Mouse (Mus musculus): ENCODE measurements around the gene Ugt1a6b.

Gene Ugt1a6b

DNA sequence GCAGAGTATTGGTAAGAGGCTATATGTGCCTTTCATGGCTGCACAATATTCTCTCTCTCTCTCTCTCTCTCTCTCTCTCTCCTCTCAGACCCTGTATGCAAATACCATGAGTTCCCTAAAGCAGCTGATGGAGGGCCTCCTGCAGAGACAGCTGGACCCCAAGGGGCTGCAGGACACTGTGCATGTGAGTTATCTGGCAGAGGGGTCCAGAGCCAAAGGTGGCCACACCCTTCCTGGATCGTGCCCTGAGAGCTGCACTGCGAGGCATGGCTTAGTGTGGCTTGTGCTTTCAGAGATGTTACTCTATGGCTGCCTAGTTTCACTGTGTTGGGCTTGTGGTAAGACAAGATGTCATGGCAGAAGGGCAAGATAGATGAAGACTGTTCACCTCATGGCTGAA, 144.6 kb downstream of the Ugt1a6b start:
- no peak for DNase-seq

DNA sequence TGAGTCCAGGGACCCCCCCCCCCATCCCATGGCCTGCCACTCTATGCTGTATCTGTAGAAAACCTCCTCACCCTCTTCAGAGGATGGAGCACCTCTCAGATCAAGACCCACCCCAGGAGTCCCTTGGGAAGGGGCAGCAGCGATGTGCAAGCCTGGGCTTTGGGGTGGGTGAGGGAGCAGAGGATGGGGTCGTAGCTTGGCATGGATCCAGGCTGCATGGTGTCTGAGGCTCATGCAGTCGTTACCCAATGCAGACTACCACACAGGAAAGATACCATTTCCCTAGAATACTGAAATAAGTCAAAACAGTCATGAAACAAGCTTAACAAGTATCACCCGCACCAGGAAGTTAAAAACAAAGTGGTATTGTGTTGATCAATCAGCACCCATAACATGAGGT, 145.6 kb downstream of the Ugt1a6b start:
- DNase-seq, result no peak

DNA sequence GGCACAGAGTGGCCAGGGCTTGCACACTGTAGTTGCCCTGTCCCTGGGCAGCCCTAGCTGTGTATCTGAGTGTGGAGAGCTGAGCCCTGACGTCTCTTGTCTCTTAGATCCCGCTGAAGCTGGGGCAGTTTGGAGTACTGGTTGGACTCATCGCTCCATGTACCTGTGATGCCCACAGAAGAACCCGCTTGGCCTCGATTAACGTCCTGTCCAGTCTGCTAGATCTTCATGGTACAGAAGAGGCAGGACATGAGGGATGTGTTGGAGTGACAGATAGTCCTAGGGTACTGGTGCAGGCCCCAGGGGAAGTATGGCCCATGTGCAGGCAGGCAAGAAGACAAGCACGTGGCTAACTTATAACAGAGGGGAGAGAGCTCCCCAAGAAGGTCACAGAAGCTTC, 146.5 kb downstream of the Ugt1a6b start:
- no peak for DNase-seq

DNA sequence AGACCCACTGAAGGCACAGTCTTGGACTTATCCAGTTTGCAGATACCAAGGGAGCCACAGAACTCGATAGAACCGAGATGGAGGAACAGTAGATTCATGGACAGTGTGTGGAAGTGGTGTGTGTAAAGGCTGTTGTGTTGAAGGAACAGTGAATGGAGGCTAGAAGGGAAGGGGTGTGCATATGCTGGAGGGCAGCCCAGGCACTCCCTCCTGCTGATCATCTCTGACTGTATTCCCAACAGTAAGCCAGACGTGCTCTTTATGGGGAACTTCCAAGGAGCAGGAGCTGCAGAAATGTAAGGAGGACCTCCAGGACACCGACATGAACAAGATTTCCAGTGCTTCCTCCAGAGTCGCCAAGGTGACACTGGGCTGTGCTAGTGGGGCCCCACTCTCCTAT, 147.0 kb downstream of the Ugt1a6b start:
- DNase-seq, result no peak

DNA sequence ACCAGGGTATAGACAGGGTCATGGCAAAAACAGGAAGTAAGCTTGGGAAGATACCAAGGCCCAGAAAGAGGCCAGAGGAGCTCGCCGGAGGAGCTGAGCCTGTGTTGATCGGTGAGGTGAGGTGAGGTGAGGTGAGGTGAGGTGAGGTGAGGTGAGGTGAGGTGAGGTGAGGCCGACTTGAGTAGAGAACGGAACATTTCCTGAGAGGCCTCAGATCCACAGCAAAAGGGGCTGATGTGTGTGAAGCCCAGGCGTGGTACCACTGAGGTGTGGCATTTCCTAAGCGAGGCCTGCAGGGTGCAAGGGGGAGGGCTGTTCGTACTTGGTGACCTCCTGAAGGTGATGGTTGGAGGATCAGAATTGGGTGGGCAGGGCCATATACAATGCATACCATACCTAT, 150.1 kb downstream of the Ugt1a6b start:
- DNase-seq, result no peak

DNA sequence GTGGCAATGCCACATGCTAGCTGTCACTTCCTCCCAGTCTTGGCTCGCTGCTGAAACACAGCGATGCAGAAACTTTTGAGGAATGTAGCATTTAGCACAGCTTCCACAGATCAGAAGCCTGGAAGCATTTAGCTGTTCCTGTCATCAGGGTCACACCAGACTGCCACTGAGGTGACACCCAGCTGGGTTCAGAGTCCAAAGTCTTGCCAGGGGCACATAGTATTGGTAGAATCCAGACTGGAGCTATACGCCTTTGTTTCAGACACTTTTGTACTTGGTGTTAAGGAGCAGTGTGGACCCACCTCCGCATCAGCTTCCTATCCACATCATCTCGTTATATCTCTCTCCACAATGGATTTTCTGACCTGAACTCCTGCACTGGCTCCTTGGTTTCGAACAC, 150.5 kb downstream of the Ugt1a6b start:
- DNase-seq, result no peak

DNA sequence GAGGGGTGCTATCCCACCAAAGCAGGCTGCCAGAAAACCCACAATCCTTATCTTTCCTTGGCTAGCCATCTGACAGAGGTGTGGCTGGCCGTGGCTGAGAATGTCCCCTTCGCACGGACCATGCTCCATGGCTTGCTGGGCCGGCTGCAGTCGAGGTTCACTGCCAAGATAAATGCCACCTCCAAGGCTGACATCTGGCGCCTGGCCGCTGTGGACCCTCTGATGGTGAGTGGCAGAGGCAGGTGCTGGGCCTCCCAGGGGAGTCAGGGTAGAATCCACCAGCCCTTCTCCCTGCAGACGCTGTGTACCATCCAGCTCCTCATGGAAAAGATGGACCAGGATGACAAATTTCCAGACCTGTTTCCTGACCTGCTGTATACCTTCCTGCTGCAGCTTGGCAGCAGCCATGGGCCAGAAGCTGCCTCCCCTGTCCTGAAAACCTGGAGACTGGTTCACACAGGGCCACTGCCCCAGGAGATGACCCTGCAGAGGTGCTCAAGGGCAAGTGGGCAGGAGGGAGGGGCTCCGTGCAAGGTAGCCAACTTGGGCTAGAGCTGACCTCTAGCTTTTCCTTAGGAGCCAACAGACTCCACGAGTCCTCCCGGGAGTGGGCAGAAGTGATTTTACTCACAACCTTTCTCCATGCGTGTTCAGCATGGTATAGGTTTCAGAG, 151.9 kb downstream of the Ugt1a6b start:
- DNase-seq, result no peak

DNA sequence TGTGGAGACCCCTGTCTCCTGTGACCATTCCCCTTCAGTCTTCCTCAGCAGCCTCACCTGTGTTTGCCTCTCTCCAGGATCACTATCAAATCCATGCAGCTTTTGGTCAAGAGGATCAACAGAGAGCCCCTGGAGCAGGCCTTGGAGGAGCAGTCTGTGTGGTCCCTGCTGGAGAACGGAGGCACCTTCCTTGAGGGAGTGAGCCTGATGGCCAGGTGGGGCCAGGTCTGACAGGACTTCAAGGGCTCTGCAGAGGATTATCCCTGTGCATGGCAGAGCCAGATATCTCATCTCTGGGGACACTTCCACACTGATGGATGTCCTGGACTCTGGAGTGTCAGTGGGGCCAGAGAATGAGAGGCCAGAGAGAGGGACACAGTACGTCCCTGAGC, 152.4 kb downstream of the Ugt1a6b start:
- DNase-seq, result no peak

DNA sequence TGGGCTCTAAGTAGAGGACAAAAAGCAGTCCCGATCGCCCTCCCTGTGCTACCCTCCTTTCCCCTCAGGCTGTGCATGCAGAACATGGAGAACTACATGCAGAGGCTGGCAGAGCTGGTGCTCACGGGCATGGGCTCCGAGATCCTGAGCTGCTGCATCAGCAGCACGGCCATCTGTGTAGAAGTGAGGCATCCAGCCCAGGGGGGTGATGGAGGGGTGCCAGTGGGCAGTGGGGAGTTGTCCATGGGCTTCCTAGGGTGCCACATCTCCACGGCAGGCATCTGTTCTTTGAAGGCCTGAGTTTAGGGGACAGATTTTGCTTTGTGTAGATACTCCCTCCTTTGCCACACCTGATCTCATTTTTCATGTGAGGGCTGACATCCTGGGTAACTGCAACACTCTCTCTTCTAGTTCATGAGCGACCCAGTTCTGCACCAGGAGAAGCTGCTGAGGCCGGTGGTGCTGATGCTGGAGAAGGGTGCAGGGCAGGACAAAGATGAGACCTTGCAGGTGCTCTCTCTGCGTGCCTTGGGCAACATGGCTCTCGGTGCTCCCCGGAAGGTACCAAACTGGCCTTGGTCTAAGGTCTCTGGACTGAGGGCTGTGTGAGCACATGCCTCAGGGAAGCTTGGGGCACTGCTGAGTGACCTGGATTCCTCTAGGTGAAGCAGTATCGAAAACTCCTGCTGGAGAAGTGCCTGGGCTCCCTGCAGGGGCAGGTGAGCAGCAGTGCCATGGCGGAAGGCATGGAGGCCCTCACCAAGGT, 153.1 kb downstream of the Ugt1a6b start:
- DNase-seq, result no peak

DNA sequence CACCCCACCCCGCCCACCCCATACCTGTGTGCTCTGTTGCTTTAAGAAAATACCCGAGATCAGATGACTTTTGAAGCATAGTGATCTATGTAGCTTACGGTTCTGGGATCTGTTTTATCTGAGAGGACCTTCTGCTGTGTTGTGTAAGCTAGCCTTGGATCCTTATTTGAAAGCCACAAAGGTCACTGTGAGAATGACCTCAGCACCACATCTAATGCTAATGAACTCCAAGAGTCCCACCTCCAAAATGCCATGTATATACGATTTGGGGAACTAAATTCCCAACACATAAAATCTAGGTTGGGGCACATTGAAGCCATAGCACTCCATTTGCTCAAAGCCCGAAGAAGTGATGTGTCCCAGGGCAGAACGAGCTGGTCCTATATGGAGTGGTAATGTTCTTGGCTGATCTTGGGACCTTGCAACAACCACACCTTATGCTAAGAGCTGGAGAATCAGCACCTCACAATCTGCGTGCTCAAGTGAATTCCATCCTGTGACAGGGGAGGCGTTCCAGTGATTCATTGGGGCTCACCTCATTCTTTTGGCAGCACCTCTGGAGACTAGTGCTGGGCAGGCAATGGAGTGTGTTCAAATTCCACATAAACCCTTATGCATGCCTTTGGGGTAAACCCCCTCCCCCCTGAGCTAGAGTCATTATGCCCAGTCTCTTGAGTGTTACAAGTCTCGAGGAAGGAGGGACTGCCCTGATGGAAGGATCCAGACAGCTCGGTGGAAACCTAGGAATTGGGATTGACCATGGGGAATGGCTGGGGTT, 154.0 kb downstream of the Ugt1a6b start:
- no peak for DNase-seq

DNA sequence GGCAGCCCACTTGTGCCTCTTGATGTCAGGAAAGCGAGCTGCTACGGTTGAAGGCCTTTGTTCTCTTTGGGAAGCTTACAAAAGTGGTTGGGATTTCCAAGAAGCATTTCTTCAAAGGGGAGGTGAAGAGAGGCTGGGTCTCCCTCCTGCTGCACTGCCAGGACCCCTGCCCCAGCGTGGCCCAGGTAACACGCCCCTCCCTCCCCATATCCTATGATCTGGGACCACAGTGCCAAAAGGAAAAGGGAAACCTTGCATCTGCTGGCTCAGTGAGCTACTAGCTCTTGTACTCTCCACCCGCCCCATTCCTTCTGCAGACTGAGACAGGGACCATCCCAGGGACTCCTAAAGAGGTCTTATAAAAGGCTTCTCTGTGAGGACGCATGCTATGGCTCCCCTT, 154.6 kb downstream of the Ugt1a6b start:
- DNase-seq, result no peak

DNA sequence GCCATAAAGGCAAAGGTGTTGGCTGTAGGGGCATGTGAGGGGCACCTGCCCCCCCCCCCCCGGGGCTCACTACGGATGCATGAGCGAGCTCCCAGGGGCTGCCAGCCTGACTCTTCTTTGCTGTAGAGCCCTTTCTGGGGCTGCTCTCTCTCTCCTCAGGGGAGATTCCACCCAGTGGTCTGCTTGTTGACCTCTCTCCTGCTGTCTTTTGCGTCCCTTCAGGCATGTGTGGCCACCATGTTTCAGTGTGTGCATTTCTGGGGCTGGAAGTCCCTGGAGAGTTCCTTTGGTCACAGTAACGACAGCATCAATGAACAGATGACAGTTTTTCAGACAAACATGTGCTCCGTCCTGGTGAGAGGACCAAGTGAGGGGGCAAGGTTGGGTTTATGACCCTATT, 155.3 kb downstream of the Ugt1a6b start:
- no peak for DNase-seq

DNA sequence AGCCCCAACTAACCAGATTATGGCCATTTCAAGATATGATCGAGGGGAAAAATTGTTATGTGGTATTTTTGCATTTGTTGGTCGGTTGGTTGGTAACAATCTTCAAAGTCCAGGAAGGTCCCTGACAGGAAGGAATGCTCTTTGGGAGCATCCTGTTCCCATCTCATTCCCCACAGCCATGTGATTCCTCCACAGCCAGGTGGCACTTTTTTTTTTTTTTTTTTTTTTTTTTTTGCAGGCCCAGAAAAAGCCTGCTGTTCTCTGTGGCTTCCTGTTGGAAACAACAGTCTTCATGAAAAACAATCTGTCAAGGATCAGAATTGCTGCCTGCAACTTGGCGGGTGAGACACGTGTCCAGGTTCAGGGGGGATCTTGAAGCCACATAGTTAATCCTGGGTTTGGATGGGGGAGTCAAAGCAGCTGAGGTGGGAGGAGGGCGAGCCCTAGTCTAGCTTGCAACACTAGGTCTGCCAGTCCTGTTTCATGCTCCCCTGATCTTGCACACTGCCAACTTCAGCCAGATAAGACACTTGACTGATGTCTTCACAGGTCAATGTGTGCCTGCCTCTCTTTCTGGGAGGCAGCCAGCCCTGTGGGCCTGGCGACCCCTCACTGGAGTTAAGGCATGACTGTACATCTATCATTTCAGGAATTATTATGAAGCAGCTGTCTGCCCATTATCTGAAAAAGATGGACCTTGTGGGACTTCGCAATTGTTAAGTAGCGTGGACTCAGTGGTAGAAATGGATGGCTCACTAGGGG, 156.0 kb downstream of the Ugt1a6b start:
- no peak for DNase-seq

DNA sequence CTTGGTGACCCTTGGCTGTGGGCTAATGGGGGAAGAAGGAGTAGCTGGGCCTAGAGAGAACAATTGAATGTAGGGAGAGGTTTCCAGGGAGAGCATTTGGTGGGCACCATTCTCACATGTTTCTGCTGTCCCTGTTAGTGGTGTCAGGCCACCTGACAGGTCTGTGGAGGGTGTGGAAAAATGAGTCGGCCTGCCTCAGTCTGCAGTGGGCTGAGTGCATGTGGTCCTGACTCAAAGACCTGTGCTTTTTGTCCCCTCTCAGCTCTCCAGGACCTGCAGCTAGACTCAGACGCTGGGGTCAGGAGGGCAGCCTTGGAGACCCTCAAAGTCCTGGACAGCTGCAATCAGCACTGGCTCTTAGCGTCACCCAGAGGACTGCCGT, 156.6 kb downstream of the Ugt1a6b start:
- no peak for DNase-seq

DNA sequence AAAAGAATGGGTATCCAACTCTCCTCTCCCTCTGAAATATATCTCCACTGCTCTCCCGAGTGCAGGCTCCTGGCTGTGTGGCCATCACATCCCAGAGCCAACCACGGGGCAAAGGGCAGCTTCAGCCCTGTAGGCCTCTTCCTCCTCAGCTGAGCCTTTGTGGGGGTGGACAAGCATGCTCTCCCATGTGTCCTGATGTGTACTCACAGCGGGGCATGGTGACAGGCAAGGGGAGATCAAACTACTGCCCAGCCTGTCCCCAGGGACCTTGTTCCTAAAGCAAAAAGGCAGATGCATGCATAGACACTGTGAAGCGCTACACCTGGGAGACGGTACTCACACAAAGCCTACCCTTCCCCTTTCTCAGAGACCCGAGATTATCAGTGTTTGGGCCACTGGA, 157.1 kb downstream of the Ugt1a6b start:
- no peak for DNase-seq

DNA sequence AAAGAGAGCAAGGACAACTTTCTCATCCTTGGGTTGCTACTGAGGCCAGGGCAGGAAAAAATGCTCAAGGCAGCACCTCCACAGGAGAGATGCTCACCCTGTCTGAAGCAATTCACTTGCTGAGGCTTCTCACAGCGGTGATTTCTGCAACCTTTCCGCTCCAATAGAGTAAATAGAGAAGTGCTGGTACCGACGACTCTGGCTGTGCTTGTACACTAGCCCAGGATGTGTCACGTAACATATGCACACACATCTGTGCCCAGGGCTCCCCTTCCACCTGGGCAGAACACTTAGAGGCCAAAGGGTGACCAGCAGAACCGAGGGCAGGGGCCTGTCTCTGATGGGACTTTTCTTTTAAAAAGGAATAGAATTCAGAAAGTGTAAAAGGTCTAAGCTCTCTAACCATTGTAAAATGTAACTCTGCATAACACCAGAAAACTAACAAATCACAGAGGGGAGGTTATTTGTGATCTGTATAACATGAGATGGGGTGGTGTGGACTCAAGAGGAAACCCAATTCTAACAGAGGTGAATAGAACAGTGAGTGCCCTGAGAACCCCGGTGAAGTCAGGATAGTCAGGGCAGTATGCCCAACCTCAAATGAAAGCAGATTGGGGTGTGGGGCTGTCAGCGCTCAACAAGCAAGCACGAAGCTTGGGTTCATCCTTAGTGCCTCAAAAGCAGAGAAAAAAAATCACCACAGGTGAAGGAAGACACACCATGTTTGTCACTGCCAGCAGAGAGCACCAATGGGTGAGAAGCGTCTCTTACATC, 157.7 kb downstream of the Ugt1a6b start:
- no peak for DNase-seq

DNA sequence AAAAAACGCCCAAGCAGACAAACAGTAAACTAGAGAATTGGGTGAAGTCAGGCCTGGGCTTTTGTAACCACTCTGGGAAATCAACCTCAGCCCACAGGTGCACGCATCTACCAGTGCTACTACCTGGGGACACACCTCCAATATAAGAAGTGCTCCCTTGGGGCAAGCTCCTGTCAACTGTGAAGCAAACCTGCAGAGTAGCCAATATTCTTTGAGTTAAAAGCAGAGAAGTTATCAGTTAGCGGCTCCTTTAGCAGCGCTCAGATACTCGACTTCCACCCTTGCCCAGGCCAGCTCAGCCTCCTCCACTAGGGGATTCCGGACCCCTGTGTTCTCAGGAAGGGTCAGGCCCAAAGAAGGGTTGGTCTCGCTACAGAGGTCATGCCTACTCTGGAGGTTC, 158.7 kb downstream of the Ugt1a6b start:
- no peak for DNase-seq

DNA sequence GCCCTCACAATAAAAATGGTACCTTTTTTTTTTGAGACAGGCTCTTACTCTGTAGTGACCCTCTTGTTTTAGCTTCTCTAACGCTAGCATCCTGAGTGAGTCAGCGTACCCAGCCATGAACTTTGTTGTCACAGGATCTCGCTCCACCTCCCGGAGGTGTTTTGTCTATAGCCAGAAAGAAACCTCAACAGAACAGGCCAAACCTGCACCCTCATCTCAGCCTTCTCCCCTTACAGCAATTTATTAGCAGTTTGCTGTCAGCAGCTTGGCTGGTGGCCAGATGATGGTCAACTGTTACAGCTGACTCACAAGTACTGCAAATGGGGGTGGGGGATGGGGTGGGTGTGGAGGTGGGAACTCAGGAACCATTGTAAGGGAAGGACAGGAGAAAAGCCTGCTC, 159.2 kb downstream of the Ugt1a6b start:
- DNase-seq, result no peak

DNA sequence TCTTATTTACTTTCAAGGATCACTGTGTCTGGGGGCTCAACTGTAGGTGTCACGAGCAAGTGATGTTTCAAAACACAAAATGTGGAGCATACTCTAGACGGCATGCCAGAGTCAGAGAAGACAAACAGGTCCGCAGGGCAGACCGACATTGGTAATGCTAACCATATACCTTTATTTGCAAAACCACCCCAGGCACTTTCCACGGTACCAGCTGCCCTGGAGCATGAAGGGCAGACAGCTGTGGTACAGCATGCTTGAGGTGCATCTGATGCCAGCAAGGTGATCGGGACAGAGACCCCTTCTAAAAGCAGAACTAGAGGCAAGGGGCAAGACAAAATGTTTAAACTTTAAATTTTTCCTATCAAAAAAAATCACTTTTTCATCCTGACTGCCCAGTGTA, 159.9 kb downstream of the Ugt1a6b start:
- DNase-seq, result no peak

DNA sequence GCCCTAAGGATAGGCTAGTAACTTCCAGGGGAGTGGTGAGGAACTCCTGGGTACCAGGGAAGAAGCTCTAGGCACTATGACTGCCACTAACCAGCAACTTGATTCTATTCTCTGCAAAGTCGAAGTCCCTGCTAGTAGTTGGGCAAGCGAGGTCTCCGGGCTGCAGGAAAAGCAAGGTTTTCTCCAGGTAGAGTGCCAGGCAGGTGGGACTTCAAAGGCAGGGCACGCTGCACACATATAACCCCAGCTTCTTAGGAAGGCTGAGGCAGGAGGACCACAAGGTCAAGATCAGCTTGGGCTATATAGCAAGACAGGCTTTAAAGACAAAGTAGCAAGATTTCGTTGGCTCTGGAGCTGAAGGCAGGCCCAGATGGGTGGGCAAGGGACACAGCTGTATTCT, 160.7 kb downstream of the Ugt1a6b start:
- no peak for DNase-seq

DNA sequence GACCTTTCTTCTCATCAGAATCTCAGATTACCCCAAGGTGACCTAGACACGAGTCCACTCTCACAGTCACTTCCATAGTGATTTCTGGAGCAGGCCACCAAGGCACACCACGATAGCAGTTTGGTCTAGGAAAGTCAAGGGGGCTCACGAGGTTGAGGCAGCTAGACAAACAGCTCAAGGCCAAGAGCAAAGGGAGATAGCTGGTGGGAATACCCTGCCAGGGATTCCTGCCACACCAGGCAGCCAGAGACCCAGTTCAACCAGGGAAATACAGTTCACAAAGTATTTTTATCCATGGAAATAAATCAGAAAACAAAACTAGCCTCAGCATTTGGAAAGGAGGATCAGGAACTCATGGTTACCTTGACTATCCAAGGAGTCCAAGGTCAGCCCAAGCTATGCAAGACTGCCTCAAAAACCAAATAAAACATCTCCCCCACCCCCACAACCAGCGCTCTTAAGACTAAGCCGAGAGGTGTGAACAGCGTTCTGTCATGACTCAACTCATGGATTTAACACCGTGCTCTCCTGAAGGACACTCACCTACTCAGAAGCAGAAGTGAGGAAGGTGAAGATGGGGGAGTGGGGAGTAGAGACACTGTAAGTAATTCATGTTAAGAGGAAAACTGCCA, 161.3 kb downstream of the Ugt1a6b start:
- DNase-seq, result no peak

DNA sequence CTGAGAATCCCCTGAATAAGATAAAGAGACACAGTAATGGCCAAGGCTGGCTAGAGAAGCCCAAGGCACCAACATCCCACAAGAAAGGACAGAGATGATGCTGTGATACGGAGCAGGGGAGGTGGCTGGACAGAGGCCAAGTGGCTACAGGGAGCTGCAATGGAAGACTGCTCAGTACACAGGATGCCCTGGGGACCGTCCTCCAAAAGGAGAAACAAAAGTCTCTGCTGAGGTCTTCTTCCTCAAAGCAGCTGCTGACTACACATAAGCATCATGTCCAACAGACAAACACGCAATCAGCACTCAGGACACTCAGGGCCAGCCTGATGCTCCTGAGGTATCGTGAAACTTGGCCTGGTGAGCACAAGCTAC, 161.8 kb downstream of the Ugt1a6b start:
- no peak for DNase-seq
